Mouse (Mus musculus) myocyte (in vitro differentiated cells): ENCODE results near the gene Dennd1a.

ENCODE experiments used
- CEBPB ChIP-seq: IDR thresholded peaks from 2 replicates; pipeline ENCODE4 v1.6.1; 2011; ENCODE audit warnings: mild to moderate bottlenecking, moderate library complexity; ENCODE audit not compliant: poor library complexity, insufficient read depth, severe bottlenecking
- E2F4 ChIP-seq: IDR thresholded peaks from one replicate; pipeline ENCODE4 v1.6.1; 2011; ENCODE audit warnings: mild to moderate bottlenecking, control low read depth, moderate library complexity; ENCODE audit not compliant: insufficient read depth
- MAX ChIP-seq: IDR thresholded peaks from one replicate; pipeline ENCODE4 v1.6.1; 2011; ENCODE audit warnings: low read depth, mild to moderate bottlenecking, control low read depth
- MYOG ChIP-seq, 3 experiments: IDR thresholded peaks; one replicate each; pipeline ENCODE4 v1.6.1; 2011; ENCODE audit warnings: control low read depth in 2 of 3, low read depth in 2 of 3, mild to moderate bottlenecking in 2 of 3; ENCODE audit not compliant: insufficient read length in 2 of 3, control insufficient read depth in 1 of 3, insufficient read depth in 1 of 3
- POLR2A ChIP-seq: IDR thresholded peaks from one replicate; pipeline ENCODE4 v1.6.1; 2011; ENCODE audit warnings: low read depth, mild to moderate bottlenecking, control low read depth, moderate library complexity; ENCODE audit not compliant: insufficient read length
- SRF ChIP-seq: IDR thresholded peaks from one replicate; pipeline ENCODE4 v1.6.1; 2011; ENCODE audit warnings: low read depth; ENCODE audit not compliant: control insufficient read depth, insufficient read length
- TCF12 ChIP-seq: IDR thresholded peaks from one replicate; pipeline ENCODE4 v1.6.1; 2011; ENCODE audit warnings: mild to moderate bottlenecking, control low read depth; ENCODE audit not compliant: poor library complexity, insufficient read depth, severe bottlenecking
- USF1 ChIP-seq: IDR thresholded peaks from one replicate; pipeline ENCODE4 v1.6.1; 2011; ENCODE audit warnings: low read depth, mild to moderate bottlenecking, control low read depth, moderate library complexity

- TF ChIP-seq CEBPB (no peak), POLR2A (no peak), SRF (no peak), MYOG (IDR thresholded peaks at IDR 0.05; ENCODE audit: control insufficient read depth in 1 of 3, insufficient read depth in 1 of 3, insufficient read length in 2 of 3, low read depth in 2 of 3) (no peak), MAX (no peak), E2F4 (no peak), USF1 (no peak), TCF12 (no peak)
Observed at GRCm38 (mm10) chr2:37926133-37926503, 361.1 kb downstream of the Dennd1a start.
